Mouse (Mus musculus) right cerebral cortex, postnatal 10 days (tissue): Measurements from ENCODE around the gene Exoc3l4.

ENCODE experiments used
- DNase-seq, 2 experiments: peaks; one replicate each; pipeline ENCODE4 v3.0.0; 2021; ENCODE audit warnings: low spot score in 2 of 2

The Exoc3l4 gene

GRCm38 (mm10) chr12:111450359-111450758 is 33.5 kb downstream of the Exoc3l4 start:
- no peak for DNase-seq

DNA sequence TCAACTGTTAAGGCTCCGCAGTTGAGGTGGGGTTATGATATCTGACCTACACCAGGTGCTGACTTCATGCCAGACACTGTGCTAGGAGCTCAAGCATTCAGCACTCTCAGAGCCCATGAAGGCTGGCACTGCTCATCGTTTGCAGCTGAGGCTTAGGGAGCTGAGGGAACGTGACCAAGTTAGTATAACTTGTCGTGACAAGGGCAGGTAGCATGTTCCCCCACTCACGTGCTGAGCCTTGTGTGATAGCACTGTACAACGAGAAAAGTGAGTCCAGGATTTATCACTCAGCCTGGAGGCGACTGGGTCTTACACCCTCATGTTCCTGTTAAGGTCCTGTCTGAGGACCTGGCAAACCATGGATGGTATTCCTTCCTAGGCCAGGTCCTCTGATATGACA is 34.7 kb downstream of the Exoc3l4 start:
- no peak for DNase-seq

- no peak for DNase-seq
Measured at GRCm38 (mm10) chr12:111454021-111454420, 37.2 kb downstream of the Exoc3l4 start.

GRCm38 (mm10) chr12:111454543-111455280 is 37.9 kb downstream of the Exoc3l4 start:
- no peak for DNase-seq

- no peak for DNase-seq
Measured at GRCm38 (mm10) chr12:111455311-111455846, 38.6 kb downstream of the Exoc3l4 start.

DNA sequence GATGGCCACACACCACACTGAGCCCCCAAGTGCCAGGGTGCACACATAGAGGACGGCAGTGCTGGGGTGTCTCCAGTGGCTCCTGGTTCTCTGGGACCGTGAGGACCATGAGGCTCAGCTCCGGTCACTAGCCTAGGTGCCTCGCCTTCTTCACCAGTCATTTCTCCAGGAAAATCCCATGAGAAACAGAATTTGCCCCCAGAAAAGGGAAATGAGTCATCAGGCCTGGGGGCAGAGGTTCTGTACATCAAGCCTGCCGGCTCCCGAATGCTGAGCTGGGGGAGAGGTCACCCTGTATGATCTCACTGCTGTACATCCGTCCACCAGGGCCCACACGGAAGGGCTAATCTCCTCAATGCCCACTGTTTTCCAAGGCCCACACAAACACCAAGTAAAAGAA is 39.0 kb downstream of the Exoc3l4 start:
- no peak for DNase-seq

DNA sequence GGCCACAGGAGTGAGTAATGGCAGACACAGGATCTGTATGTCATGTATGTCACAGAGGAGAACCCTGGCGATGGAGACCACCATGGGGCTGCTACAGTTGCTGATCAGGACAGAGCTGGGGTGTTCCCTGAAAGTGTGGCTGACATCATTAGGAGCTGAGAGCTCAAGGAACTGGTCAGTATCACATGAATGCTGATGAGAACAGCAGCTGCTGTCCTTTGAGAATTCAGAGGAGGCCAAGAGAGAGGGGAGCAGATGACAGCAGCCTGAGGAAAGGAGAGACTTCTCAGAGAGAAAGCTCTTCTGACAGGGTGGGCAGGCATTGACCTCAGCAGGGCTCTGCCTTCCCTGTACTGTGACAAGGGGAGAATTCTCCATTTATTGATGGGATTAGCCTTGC is 40.9 kb downstream of the Exoc3l4 start:
- no peak for DNase-seq

- DNase-seq: no peak
Measured at GRCm38 (mm10) chr12:111463570-111463969, 46.8 kb downstream of the Exoc3l4 start.

GRCm38 (mm10) chr12:111466369-111466768 is 49.6 kb downstream of the Exoc3l4 start:
- DNase-seq: no peak

DNA sequence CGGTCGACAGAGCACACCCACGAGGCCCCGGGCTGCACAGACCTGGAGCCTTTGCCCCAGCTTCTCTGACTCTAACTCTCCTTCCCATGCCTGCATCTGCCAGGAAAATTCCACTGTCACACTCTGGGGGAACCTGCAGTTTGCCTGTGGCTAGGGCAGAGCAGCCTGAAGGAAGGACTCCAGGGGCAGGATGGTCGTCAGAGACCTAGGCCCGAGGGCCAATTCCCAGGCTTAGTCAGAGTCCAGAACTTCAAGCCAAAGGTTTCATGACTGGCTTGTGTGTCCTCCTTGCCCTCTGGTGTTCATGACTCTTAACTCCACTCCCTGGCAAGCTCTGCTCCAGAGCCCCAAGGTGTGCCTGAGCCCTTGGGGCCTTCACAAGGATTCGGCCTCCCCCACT is 51.4 kb downstream of the Exoc3l4 start:
- DNase-seq: no peak

- DNase-seq: peak; percentile 68 to 81
Measured at GRCm38 (mm10) chr12:111469507-111469906, 52.7 kb downstream of the Exoc3l4 start.

GRCm38 (mm10) chr12:111471119-111471518 is 54.3 kb downstream of the Exoc3l4 start:
- DNase-seq: no peak

DNA sequence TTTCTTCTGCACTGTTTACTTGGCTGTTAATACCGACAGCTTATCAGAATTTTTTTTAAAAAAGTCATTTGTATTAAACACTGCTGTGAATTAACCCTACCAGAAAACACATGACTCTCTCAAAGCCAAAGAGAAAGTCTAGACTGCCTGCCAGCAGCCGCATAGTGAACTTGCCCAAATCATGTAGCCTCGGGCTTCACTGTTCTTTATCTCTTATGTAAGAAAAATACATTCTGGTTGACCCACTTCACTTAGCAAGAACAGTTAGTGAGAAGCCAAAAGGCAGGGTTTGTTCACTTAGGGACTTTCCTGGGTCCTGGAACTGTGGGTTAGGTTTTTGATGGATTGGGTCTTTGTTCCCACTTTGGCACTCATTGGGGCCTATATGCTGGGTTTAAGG is 54.9 kb downstream of the Exoc3l4 start:
- no peak for DNase-seq

GRCm38 (mm10) chr12:111472886-111473285 is 56.1 kb downstream of the Exoc3l4 start:
- peak; percentile 56 to 58 for DNase-seq

DNA sequence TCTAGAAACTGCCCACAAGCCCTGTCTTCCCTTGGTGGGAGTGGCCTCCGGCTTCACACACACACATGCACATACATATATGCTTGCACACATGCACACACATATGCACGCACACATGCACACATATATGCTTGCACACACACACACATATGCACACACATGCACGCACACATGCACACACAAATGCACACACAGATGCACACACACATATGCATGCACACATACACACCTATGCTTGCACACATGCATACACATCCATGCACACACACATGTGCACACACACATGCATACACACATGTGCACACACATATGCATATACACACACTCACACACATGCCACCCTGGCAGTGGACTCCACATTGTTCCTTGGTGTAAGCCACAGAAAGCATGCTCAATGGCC is 57.6 kb downstream of the Exoc3l4 start:
- DNase-seq: no peak

- peak; percentile 78 to 81 for DNase-seq
Measured at GRCm38 (mm10) chr12:111474893-111475643, 58.3 kb downstream of the Exoc3l4 start.

- no peak for DNase-seq
Measured at GRCm38 (mm10) chr12:111478924-111479323, 62.1 kb downstream of the Exoc3l4 start.

DNA sequence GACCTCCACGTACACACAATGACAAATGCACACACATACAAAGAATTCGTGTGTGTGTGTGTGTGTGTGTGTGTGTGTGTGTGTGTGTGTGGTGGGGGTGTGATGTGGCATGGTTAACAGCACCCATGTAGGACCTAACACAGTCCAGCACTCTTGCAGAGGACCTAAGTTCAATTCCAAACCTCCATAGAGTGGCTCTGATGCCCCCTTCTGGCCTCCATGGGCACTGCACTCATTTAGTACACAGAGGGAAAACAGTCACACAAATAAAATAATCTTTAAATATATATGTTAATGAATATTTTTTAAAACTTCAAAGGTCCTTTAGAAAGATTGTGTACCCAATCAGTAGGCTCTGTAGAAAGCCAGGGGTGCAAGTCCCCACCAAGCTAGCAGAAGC is 63.1 kb downstream of the Exoc3l4 start:
- no peak for DNase-seq
